ENCODE assay signal across 9 mouse cellular contexts in the genomic region with DNA sequence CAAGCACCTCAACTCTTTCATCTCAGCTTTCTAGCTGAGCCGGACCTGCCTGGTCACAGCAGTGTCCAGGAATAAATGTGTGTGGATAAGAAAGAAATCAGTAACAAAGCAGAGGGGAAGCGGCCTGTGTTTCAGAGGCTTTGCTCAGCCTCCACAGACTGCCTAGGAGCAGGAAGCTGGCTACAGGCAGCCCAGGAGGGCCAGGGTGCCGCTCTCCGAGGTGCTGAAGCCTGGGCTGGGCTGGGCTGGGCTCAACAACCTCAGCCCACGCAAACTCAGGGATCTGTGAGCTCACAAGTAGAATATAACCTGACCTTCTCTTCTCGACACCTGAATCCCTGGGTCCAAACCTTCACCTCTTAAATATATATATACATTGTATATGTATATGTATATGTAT. TPM values are rescaled to one million over a fixed set of nuclear protein-coding genes. Genes with fewer than 3 reads are reported as not detected.
DNase-seq lines count a peak whose midpoint lies in the region; ATAC-seq lines count a peak whose summit lies in the region.
"Had no signal": no experiment of that assay in that cellular context is flagged by ENCODE, and none has a peak within 500 bp of the region (broad histone marks: within the 10 kb centered on the region; RNA-seq: fewer than 3 reads in every experiment).

No protein-coding gene starts in this region.

- no peak overlapping the region for H3K27ac ChIP-seq in heart, embryonic 10.5 days
- no peak overlapping the region for H3K27ac ChIP-seq in limb, embryonic 10.5 days
- H3K27ac ChIP-seq in neural tube, embryonic 15.5 days (replicated peaks), result peak overlapping the region; percentile 66
- H3K27ac ChIP-seq: liver, embryonic 14.5 days had no signal

- WGBS in heart, embryonic 10.5 days, result 24% methylated on average over 6 of the region's 6 CpGs
- WGBS in limb, embryonic 10.5 days, result 23% methylated on average over 6 of the region's 6 CpGs
- WGBS in neural tube, embryonic 15.5 days, result 34% methylated on average over 6 of the region's 6 CpGs

- no peak overlapping the region for H3K9ac ChIP-seq in neural tube, embryonic 15.5 days (replicated peaks)
- H3K9ac ChIP-seq: liver, embryonic 14.5 days had no signal

- intact Hi-C loops in heart, postnatal 25 days (cut with DNase I), result no loop called here
- intact Hi-C loops in gastrocnemius, postnatal 14 days (cut with DNase I; ENCODE audit: low total_unique reads), result no loop called here

- H3K9me3 ChIP-seq in heart, embryonic 10.5 days, result no peaks in the 10 kb centered on the region
- H3K9me3 ChIP-seq in limb, embryonic 10.5 days (replicated peaks), result no peaks in the 10 kb centered on the region
- H3K9me3 ChIP-seq in neural tube, embryonic 15.5 days (replicated peaks), result no peaks in the 10 kb centered on the region

- DNase-seq in heart, embryonic 10.5 days (ENCODE audit: low spot score), result peak; percentile 85
- DNase-seq in heart, postnatal 25 days (ENCODE audit: low spot score), result no peak
- DNase-seq in MEL-GATA-1-ER (ENCODE audit: extremely low read depth, low read depth) (peak; percentile 16), MN1 (ENCODE audit: low spot score) (no peak)
- DNase-seq in gastrocnemius, postnatal 14 days, result peak; percentile 51
- peak; percentile 87 for DNase-seq in limb, embryonic 10.5 days (ENCODE audit: low spot score)
- no peak for DNase-seq in frontal cortex, postnatal 36 days (ENCODE audit: low spot score in 2 of 2)

- no peaks in the 10 kb centered on the region for H3K4me1 ChIP-seq in heart, embryonic 10.5 days
- peaks cover 11% of the 10 kb centered on the region; the same call in 1 of the 2 replicates for H3K4me1 ChIP-seq in limb, embryonic 10.5 days
- peaks cover 29% of the 10 kb centered on the region for H3K4me1 ChIP-seq in neural tube, embryonic 15.5 days

- H3K4me3 ChIP-seq in heart, embryonic 10.5 days, result no peak overlapping the region
- H3K4me3 ChIP-seq in limb, embryonic 10.5 days, result no peak overlapping the region
- no peak overlapping the region for H3K4me3 ChIP-seq in neural tube, embryonic 15.5 days (replicated peaks)

- no peaks in the 10 kb centered on the region for H3K36me3 ChIP-seq in heart, embryonic 10.5 days
- H3K36me3 ChIP-seq in limb, embryonic 10.5 days, result no peaks in the 10 kb centered on the region
- H3K36me3 ChIP-seq in neural tube, embryonic 15.5 days, result no peaks in the 10 kb centered on the region

- H3K4me2 ChIP-seq in neural tube, embryonic 15.5 days, result no peak overlapping the region

- peaks cover 20% of the 10 kb centered on the region; the same call in 1 of the 2 replicates for H3K27me3 ChIP-seq in heart, embryonic 10.5 days (ENCODE audit: insufficient read depth, poor library complexity, severe bottlenecking)
- no peaks in the 10 kb centered on the region for H3K27me3 ChIP-seq in limb, embryonic 10.5 days (ENCODE audit: low read depth, poor library complexity, severe bottlenecking)
- 0 out of 2 replicates have a peak, but pooled peaks cover 3% of the 10 kb centered on the region for H3K27me3 ChIP-seq in neural tube, embryonic 15.5 days (replicated peaks)

- ATAC-seq in neural tube, embryonic 15.5 days (ENCODE audit: low FRiP score), result no peak

RNA-seq across cellular contexts. Expression of gene Grm4, which starts 54.6 kb away (rescaled TPM):
- 0.02 and 0.34 TPM in 2 replicates for polyA plus RNA-seq in heart, embryonic 10.5 days (2016; fragmentation: Nextera tagmentation; extraction: Ambion mirVana)
- total RNA-seq in heart, postnatal 25 days (2021), result under 1 TPM; 0.11 to 0.44 TPM
- not detected for total RNA-seq in gastrocnemius, postnatal 14 days (2021)
- 0.06 and 0.35 TPM in 2 replicates for polyA plus RNA-seq in limb, embryonic 10.5 days (2016; fragmentation: Nextera tagmentation; extraction: Ambion mirVana)
- polyA plus RNA-seq in neural tube, embryonic 15.5 days (2015; fragmentation: Nextera tagmentation; extraction: Ambion mirVana), result 9.7 and 10.1 TPM in 2 replicates

Comparison
In these comparisons a context has a peak if more than half of its experiments do, and no peak if none do; other contexts are left out.
1. DNase-seq: peak in heart, embryonic 10.5 days (single experiment), MEL-GATA-1-ER (single experiment), gastrocnemius, postnatal 14 days (single experiment) and limb, embryonic 10.5 days (single experiment); none in heart, postnatal 25 days (single experiment), frontal cortex, postnatal 36 days (0 of 2) and MN1 (single experiment).